Mouse (Mus musculus): ENCODE measurements around the gene Gm5795. TPM values are rescaled to one million over a fixed set of nuclear protein-coding genes. Genes with fewer than 3 reads are reported as not detected.
"Not testable (repeated sequence)": the region's sequence is repeated elsewhere in the genome, so short reads cannot be mapped to it uniquely, and the experiment has no call there.

Gene Gm5795
- not detected in 2 replicates for polyA plus RNA-seq (2015; fragmentation: Nextera tagmentation; extraction: Ambion mirVana)

- not testable (repeated sequence) for H3K4me1 ChIP-seq; H3K27me3 ChIP-seq; H3K9me3 ChIP-seq; H3K9ac ChIP-seq; H3K27ac ChIP-seq; ATAC-seq (ENCODE audit: insufficient number of reproducible peaks, low FRiP score, low TSS enrichment, low read depth); H3K4me3 ChIP-seq; H3K4me2 ChIP-seq; H3K36me3 ChIP-seq
- no CpG with 5 or more reads among the region's 2 CpGs for WGBS
Measured at GRCm38 (mm10) chr14:3187955-3188354, at the start of gene Gm5795. Gene Gm5795, plus strand, starts transcription at chr14:3188255.

GRCm38 (mm10) chr14:3208272-3209152 is 20.5 kb downstream of the Gm5795 start, which contains the start of gene D830030K20Rik:
Gene D830030K20Rik, plus strand, starts transcription at chr14:3208488.
- ATAC-seq (ENCODE audit: insufficient number of reproducible peaks, low FRiP score, low TSS enrichment, low read depth); H3K27ac ChIP-seq; H3K9ac ChIP-seq; H3K27me3 ChIP-seq; H3K36me3 ChIP-seq; H3K4me1 ChIP-seq; H3K9me3 ChIP-seq: not testable (repeated sequence)
- Histone ChIP-seq H3K4me3 (peak within 1 kb of the TSS; percentile 41), H3K4me2 (peak within 1 kb of the TSS; percentile 85)
- WGBS = 1% methylated on average over 26 of the region's 62 CpGs

- not testable (repeated sequence) for H3K4me2 ChIP-seq, H3K4me3 ChIP-seq
- WGBS = 12% methylated on average over 9 of the region's 11 CpGs
Measured at GRCm38 (mm10) chr14:3209367-3209766, 21.3 kb downstream of the Gm5795 start.

More at GRCm38 (mm10) chr14:3209367-3209766, 21.3 kb downstream of the Gm5795 start:
- not testable (repeated sequence) for H3K9me3 ChIP-seq; H3K27ac ChIP-seq; H3K27me3 ChIP-seq; H3K36me3 ChIP-seq; H3K4me1 ChIP-seq; ATAC-seq (ENCODE audit: insufficient number of reproducible peaks, low FRiP score, low TSS enrichment, low read depth); H3K9ac ChIP-seq

Other genes with a start within 250 kb of the Gm5795 start
- gene Gm2888, start 158.3 kb upstream of the Gm5795 start, polyA plus RNA-seq (2015; fragmentation: Nextera tagmentation; extraction: Ambion mirVana) = not detected in 2 replicates
- 1.9 and 2.2 TPM in 2 replicates for gene Gm2897, start 139.0 kb upstream of the Gm5795 start, polyA plus RNA-seq (2015; fragmentation: Nextera tagmentation; extraction: Ambion mirVana)
- gene Gm10340, start 54.3 kb upstream of the Gm5795 start, polyA plus RNA-seq (2015; fragmentation: Nextera tagmentation; extraction: Ambion mirVana) = not detected in 2 replicates
- 4.3 and 4.7 TPM in 2 replicates for gene D830030K20Rik, start 20.2 kb downstream of the Gm5795 start, polyA plus RNA-seq (2015; fragmentation: Nextera tagmentation; extraction: Ambion mirVana)
- gene Gm2956, start 144.4 kb downstream of the Gm5795 start, polyA plus RNA-seq (2015; fragmentation: Nextera tagmentation; extraction: Ambion mirVana) = not detected in 2 replicates
- not detected in 2 replicates for gene Gm10413, start 206.8 kb downstream of the Gm5795 start, polyA plus RNA-seq (2015; fragmentation: Nextera tagmentation; extraction: Ambion mirVana)
- gene Gm10409, start 224.4 kb downstream of the Gm5795 start, polyA plus RNA-seq (2015; fragmentation: Nextera tagmentation; extraction: Ambion mirVana) = 0.67 and 0.68 TPM in 2 replicates
- gene Gm3005, start 239.8 kb downstream of the Gm5795 start, polyA plus RNA-seq (2015; fragmentation: Nextera tagmentation; extraction: Ambion mirVana) = 0.13 TPM in 1 of 2 replicates, not detected in the other

All from limb, embryonic 15.5 days (tissue).